ENCODE assay signal across 14 mouse cellular contexts in the genomic region with DNA sequence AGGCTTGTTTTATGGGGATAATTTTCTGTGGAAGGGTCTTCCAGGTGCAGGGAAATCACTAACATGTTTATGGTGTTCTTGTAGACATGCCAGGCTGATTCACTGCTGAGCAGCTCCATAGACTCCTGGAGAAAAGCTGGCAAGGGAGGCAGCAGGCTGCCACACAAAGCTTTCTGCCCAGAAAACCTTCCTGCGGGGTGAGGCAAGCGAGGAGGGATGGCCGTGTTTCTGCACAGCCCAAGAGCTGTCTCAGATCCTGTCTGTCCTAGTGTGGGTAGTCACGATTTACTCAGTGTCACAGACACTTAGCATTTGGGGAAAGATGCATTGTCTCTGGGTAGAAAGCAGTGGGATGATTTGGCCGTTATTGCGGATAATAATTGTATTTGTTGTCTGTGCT.
DNase-seq lines count a peak whose midpoint lies in the region; ATAC-seq lines count a peak whose summit lies in the region.
"Had no signal": no experiment of that assay in that cellular context is flagged by ENCODE, and none has a peak within 500 bp of the region (broad histone marks: within the 10 kb centered on the region; RNA-seq: fewer than 3 reads in every experiment).

No protein-coding gene starts in this region.

- 43% methylated on average over 6 of the region's 6 CpGs for WGBS in forebrain, embryonic 14.5 days
- WGBS in forebrain, embryonic 10.5 days = 88% methylated on average over 6 of the region's 6 CpGs
- WGBS in neural tube, embryonic 13.5 days = 51% methylated on average over 6 of the region's 6 CpGs

- H3K9me3 ChIP-seq in forebrain, embryonic 14.5 days (replicated peaks; ENCODE audit: control insufficient read depth, low read length) = no peaks in the 10 kb centered on the region
- H3K9me3 ChIP-seq in forebrain, embryonic 10.5 days = no peaks in the 10 kb centered on the region
- no peaks in the 10 kb centered on the region for H3K9me3 ChIP-seq in neural tube, embryonic 13.5 days
- H3K9me3 ChIP-seq: heart, embryonic 13.5 days had no signal

- peak overlapping the region; percentile 18; the same call in 1 of the 2 replicates for H3K9ac ChIP-seq in forebrain, embryonic 14.5 days (ENCODE audit: low read length)
- 0 out of 2 replicates have a peak overlapping the region, but pooled peaks have one; percentile 47 for H3K9ac ChIP-seq in neural tube, embryonic 13.5 days
- H3K9ac ChIP-seq: heart, embryonic 13.5 days had no signal

- no peak overlapping the region for H3K4me3 ChIP-seq in forebrain, embryonic 14.5 days (ENCODE audit: low read depth, low read length)
- H3K4me3 ChIP-seq in forebrain, embryonic 10.5 days = no peak overlapping the region
- H3K4me3 ChIP-seq in neural tube, embryonic 13.5 days = no peak overlapping the region
- H3K4me3 ChIP-seq: heart, embryonic 13.5 days; myocyte had no signal

- H3K27me3 ChIP-seq in forebrain, embryonic 14.5 days (replicated peaks; ENCODE audit: control insufficient read depth, insufficient read depth, low read length) = no peaks in the 10 kb centered on the region
- no peaks in the 10 kb centered on the region for H3K27me3 ChIP-seq in forebrain, embryonic 10.5 days (ENCODE audit: poor library complexity, severe bottlenecking)
- H3K27me3 ChIP-seq in neural tube, embryonic 13.5 days = no peaks in the 10 kb centered on the region
- H3K27me3 ChIP-seq: heart, embryonic 13.5 days had no signal

- H3K4me2 ChIP-seq in forebrain, embryonic 14.5 days (ENCODE audit: low read length) = no peak overlapping the region
- H3K4me2 ChIP-seq in neural tube, embryonic 13.5 days = no peak overlapping the region
- H3K4me2 ChIP-seq: heart, embryonic 13.5 days; liver, embryonic 11.5 days had no signal

- H3K4me1 ChIP-seq in forebrain, embryonic 14.5 days (ENCODE audit: control insufficient read depth, insufficient read depth, low read length) = 0 out of 2 replicates have a peak, but pooled peaks cover 2% of the 10 kb centered on the region
- H3K4me1 ChIP-seq in forebrain, embryonic 10.5 days = no peaks in the 10 kb centered on the region
- peaks cover 11% of the 10 kb centered on the region for H3K4me1 ChIP-seq in neural tube, embryonic 13.5 days (replicated peaks)

- DNase-seq in forebrain, embryonic 14.5 days (ENCODE audit: low spot score) = peak; percentile 60
- no peak for DNase-seq in forebrain, embryonic 10.5 days (ENCODE audit: extremely low spot score, low spot score)
- no peak for DNase-seq in neural tube, embryonic 10.5 days (ENCODE audit: extremely low spot score, low spot score)
- DNase-seq in layer of hippocampus, adult 9-11 months = peak; percentile 44
- DNase-seq in telencephalon, adult 2 months (ENCODE audit: low read depth, low spot score) = peak; percentile 40
- no peak for DNase-seq in testis, postnatal 14 days (ENCODE audit: low spot score)
- DNase-seq in B cell, adult 2 months = no peak
- DNase-seq: kidney, postnatal 4 days; lung, postnatal 4 days had no signal

- H3K27ac ChIP-seq in forebrain, embryonic 14.5 days (ENCODE audit: low read depth, low read length) = no peak overlapping the region; the same call in 1 of the 2 replicates
- H3K27ac ChIP-seq in forebrain, embryonic 10.5 days = no peak overlapping the region
- peak overlapping the region; percentile 77 for H3K27ac ChIP-seq in neural tube, embryonic 13.5 days (replicated peaks)
- H3K27ac ChIP-seq: heart, embryonic 13.5 days had no signal

- H3K36me3 ChIP-seq in forebrain, embryonic 14.5 days (ENCODE audit: control insufficient read depth, insufficient read depth, low read length) = no peaks in the 10 kb centered on the region
- H3K36me3 ChIP-seq in forebrain, embryonic 10.5 days (replicated peaks) = no peaks in the 10 kb centered on the region
- H3K36me3 ChIP-seq in neural tube, embryonic 13.5 days = no peaks in the 10 kb centered on the region
- H3K36me3 ChIP-seq: heart, embryonic 13.5 days had no signal

- no peak for ATAC-seq in forebrain, embryonic 14.5 days
- ATAC-seq in neural tube, embryonic 13.5 days (ENCODE audit: low read depth) = 0 out of 2 replicates have a peak, but pooled peaks have one; percentile 43
- ATAC-seq: intestine, embryonic 16.5 days had no signal

Comparison
In these comparisons a context has a peak if more than half of its experiments do, and no peak if none do; other contexts are left out.
1. DNase-seq: peak in forebrain, embryonic 14.5 days (single experiment), layer of hippocampus, adult 9-11 months (single experiment) and telencephalon, adult 2 months (single experiment); none in forebrain, embryonic 10.5 days (single experiment), neural tube, embryonic 10.5 days (single experiment), testis, postnatal 14 days (single experiment) and B cell, adult 2 months (0 of 2).